In genomic region chrX:71816401-71816857, GRCm38 (mm10) we compare ENCODE assay signal across 8 mouse cellular contexts. TPM values are rescaled to one million over a fixed set of nuclear protein-coding genes. Genes with fewer than 3 reads are reported as not detected.
DNase-seq lines count a peak whose midpoint lies in the region; ATAC-seq lines count a peak whose summit lies in the region.

No protein-coding gene starts in this region.

- H3K4me3 ChIP-seq in hindbrain, embryonic 15.5 days = peak overlapping the region; percentile 68

- peak overlapping the region; percentile 86 for H3K27ac ChIP-seq in hindbrain, embryonic 15.5 days (replicated peaks)

- no peaks in the 10 kb centered on the region for H3K36me3 ChIP-seq in hindbrain, embryonic 15.5 days

- peak overlapping the region; percentile 57 for H3K4me2 ChIP-seq in hindbrain, embryonic 15.5 days

- H3K4me1 ChIP-seq in hindbrain, embryonic 15.5 days (replicated peaks) = peaks cover 9% of the 10 kb centered on the region; the same call in 1 of the 2 replicates

- peak overlapping the region; percentile 78 for H3K9ac ChIP-seq in hindbrain, embryonic 15.5 days

- WGBS in hindbrain, embryonic 15.5 days = 16% methylated on average over 52 of the region's 52 CpGs

- H3K9me3 ChIP-seq in hindbrain, embryonic 15.5 days = no peaks in the 10 kb centered on the region

- H3K27me3 ChIP-seq in hindbrain, embryonic 15.5 days = no peaks in the 10 kb centered on the region

- peak; percentile 75 for DNase-seq in R1 (ENCODE audit: low read depth, low spot score)
- peak; percentile 90 to 96 for DNase-seq in cerebellum, postnatal 25 days
- peak; percentile 82 to 90 for DNase-seq in frontal cortex, postnatal 36 days (ENCODE audit: low spot score in 2 of 2)
- DNase-seq in left cerebral cortex, adult 11 months (ENCODE audit: low spot score) = peak; percentile 80
- peak; percentile 87 to 93 for DNase-seq in lung, postnatal 4 days
- peak; percentile 76 for DNase-seq in retina, postnatal 7 days (ENCODE audit: low read depth, low spot score)
- peak; percentile 61 for DNase-seq in urinary bladder, adult 2 months (ENCODE audit: low spot score)

- ATAC-seq in hindbrain, embryonic 15.5 days (ENCODE audit: low FRiP score, low read depth) = peak; percentile 98

RNA-seq across cellular contexts. Expression of gene Vma21, which starts 0.7 kb away (rescaled TPM):
- polyA plus RNA-seq in hindbrain, embryonic 15.5 days (2015; fragmentation: Nextera tagmentation; extraction: Ambion mirVana) = 45.4 and 52.1 TPM in 2 replicates
- 14.2 and 15.2 TPM in 2 replicates for polyA plus RNA-seq in urinary bladder, adult 2 months (2012; rRNA removed)

Comparison
In these comparisons a context has a peak if more than half of its experiments do, and no peak if none do; other contexts are left out.
1. Peak in every context shown above with its lines: DNase-seq, ATAC-seq, H3K4me3 ChIP-seq and H3K27ac ChIP-seq.